Mouse (Mus musculus) MEL (cell line): ENCODE measurements at regions not wholly inside any gene's neighbourhood (a gene's known extent, or its start where the extent isn't known, plus 50 kb on each side); places are given as distances from the start of the nearest gene placed in this dataset.

Experiments used
- CHD2 ChIP-seq: IDR thresholded peaks from 2 replicates; pipeline ENCODE4 v1.6.1; 2011; ENCODE audit warnings: low read length, improper control_type of control experiment
- CTCF ChIP-seq, 3 experiments: IDR thresholded peaks in 2 of 3; conservative IDR thresholded peaks in 1 of 3; 2 replicates each; pipeline ENCODE4 v1.5.1; 2011 to 2012; ENCODE audit warnings: low read length in 3 of 3, low read depth in 2 of 3, mild to moderate bottlenecking in 2 of 3, improper control_type of control experiment in 1 of 3, inconsistent platforms in 1 of 3, mixed read lengths in 1 of 3, moderate library complexity in 1 of 3; ENCODE audit not compliant: control insufficient read depth in 1 of 3, insufficient read depth in 1 of 3, poor library complexity in 1 of 3, severe bottlenecking in 1 of 3
- EP300 ChIP-seq, 2 experiments: IDR thresholded peaks; 2 replicates each; pipeline ENCODE4 v1.6.1; 2011; ENCODE audit warnings: improper control_type of control experiment in 2 of 2, low read length in 2 of 2, low read depth in 1 of 2, mild to moderate bottlenecking in 1 of 2
- MAX ChIP-seq: IDR thresholded peaks from 2 replicates; pipeline ENCODE4 v1.6.1; 2011; ENCODE audit warnings: low read length, improper control_type of control experiment
- POLR2A ChIP-seq, 2 experiments: IDR thresholded peaks; 2 replicates each; pipeline ENCODE4 v1.6.1; 2011 to 2012; ENCODE audit warnings: low read length in 2 of 2, mild to moderate bottlenecking in 2 of 2, control low read depth in 1 of 2, improper control_type of control experiment in 1 of 2, low read depth in 1 of 2, moderate library complexity in 1 of 2; ENCODE audit not compliant: control insufficient read depth in 1 of 2, insufficient read depth in 1 of 2, poor library complexity in 1 of 2
- SIN3A ChIP-seq: IDR thresholded peaks from 2 replicates; pipeline ENCODE4 v1.6.1; 2012; ENCODE audit warnings: low read length, improper control_type of control experiment, inconsistent platforms
- TBP ChIP-seq: IDR thresholded peaks from 2 replicates; pipeline ENCODE4 v1.8.0; 2011; ENCODE audit warnings: low read depth, low read length, improper control_type of control experiment
- TCF12 ChIP-seq: IDR thresholded peaks from 2 replicates; pipeline ENCODE4 v1.6.1; 2014; ENCODE audit warnings: low read depth, mild to moderate bottlenecking, inconsistent platforms, low read length, improper control_type of control experiment, moderate library complexity
- USF1 ChIP-seq: IDR thresholded peaks from 2 replicates; pipeline ENCODE4 v1.6.1; 2014; ENCODE audit warnings: low read depth, mild to moderate bottlenecking, inconsistent platforms, low read length, improper control_type of control experiment, moderate library complexity
- ZMIZ1 ChIP-seq: IDR thresholded peaks from 2 replicates; pipeline ENCODE4 v1.6.1; 2012; ENCODE audit warnings: low read depth, mild to moderate bottlenecking, inconsistent platforms, low read length, improper control_type of control experiment, moderate library complexity

DNA sequence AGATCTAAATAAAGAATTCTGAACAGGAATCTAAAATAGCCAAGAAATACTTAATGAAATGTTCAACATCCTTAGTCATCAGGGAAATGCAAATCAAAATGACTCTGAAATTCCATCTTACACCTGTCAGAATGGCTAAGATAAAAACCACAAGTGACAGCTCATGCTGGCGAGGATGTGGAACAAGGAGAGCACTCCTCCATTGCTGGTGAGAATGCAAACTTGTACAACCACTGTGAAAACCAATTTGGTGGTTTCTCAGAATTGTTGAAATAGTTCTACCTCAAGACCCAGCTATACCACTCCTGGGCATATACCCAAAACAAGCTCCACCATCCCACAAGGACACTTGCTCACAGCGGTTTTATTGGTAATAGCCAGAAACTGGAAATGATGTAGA is 211.1 kb upstream of the Spag17 start:
- TF ChIP-seq CHD2 (no peak), SIN3A (no peak), CTCF (IDR thresholded peaks at IDR 0.05 in 2 of 3, conservative IDR thresholded peaks at IDR 0.05 in 1 of 3; ENCODE audit: control insufficient read depth in 1 of 3, insufficient read depth in 1 of 3, low read depth in 2 of 3, low read length in 3 of 3, poor library complexity in 1 of 3, severe bottlenecking in 1 of 3) (no peak), TBP (no peak), MAX (no peak), POLR2A (IDR thresholded peaks at IDR 0.05; ENCODE audit: control insufficient read depth in 1 of 2, insufficient read depth in 1 of 2, low read depth in 1 of 2, low read length in 2 of 2, poor library complexity in 1 of 2) (no peak), ZMIZ1 (no peak), EP300 (IDR thresholded peaks at IDR 0.05; ENCODE audit: low read depth in 1 of 2, low read length in 2 of 2) (no peak), TCF12 (no peak), USF1 (no peak)
